Mouse (Mus musculus): ENCODE results near the gene Gm3183. TPM values are rescaled to one million over a fixed set of nuclear protein-coding genes. Genes with fewer than 3 reads are reported as not detected.

The Gm3183 gene
- polyA plus RNA-seq (2017; shearing (Covaris generic)), result not detected

GRCm38 (mm10) chr5:94865136-94865535, at the start of gene Gm3183:
TSS of gene Gm3183 (plus strand) at chr5:94865436.

Other genes with a start within 250 kb of the Gm3183 start
- gene Gm3147, start 249.1 kb upstream of the Gm3183 start, polyA plus RNA-seq (2017; shearing (Covaris generic)), result not detected
- gene Gm6509, start 241.5 kb upstream of the Gm3183 start, polyA plus RNA-seq (2017; shearing (Covaris generic)), result not detected
- not detected for gene Gm6205, start 217.1 kb upstream of the Gm3183 start, polyA plus RNA-seq (2017; shearing (Covaris generic))
- gene Gm6367, start 123.2 kb downstream of the Gm3183 start, polyA plus RNA-seq (2017; shearing (Covaris generic)), result not detected
- not detected for gene Gm7942, start 241.5 kb downstream of the Gm3183 start, polyA plus RNA-seq (2017; shearing (Covaris generic))